Mouse (Mus musculus) right cerebral cortex, postnatal 36 days (tissue): Measurements from ENCODE around the gene Ctsh.
"Not testable (repeated sequence)": the region's sequence is repeated elsewhere in the genome, so short reads cannot be mapped to it uniquely, and the experiment has no call there.

ENCODE experiments used
- DNase-seq, 2 experiments: peaks; one replicate each; pipeline ENCODE4 v3.0.0; 2022; ENCODE audit warnings: low spot score in 2 of 2, mixed read lengths in 1 of 2

Ctsh gene

GRCm38 (mm10) chr9:90053852-90054251 lies at the start of gene Ctsh:
Ctsh (plus strand) TSS chr9:90054152.
- DNase-seq, result no peak

- no peak for DNase-seq
Measured at GRCm38 (mm10) chr9:90006432-90006831, 47.5 kb upstream of the Ctsh start.

GRCm38 (mm10) chr9:90007094-90007493 lies 46.9 kb upstream of the Ctsh start:
- DNase-seq, result no peak

GRCm38 (mm10) chr9:90008138-90008537 lies 45.8 kb upstream of the Ctsh start:
- no peak for DNase-seq

GRCm38 (mm10) chr9:90011849-90012248 lies 42.1 kb upstream of the Ctsh start:
- DNase-seq, result no peak

- no peak for DNase-seq
Measured at GRCm38 (mm10) chr9:90014649-90015048, 39.3 kb upstream of the Ctsh start.

- DNase-seq, result no peak
Measured at GRCm38 (mm10) chr9:90016204-90016603, 37.7 kb upstream of the Ctsh start.

- DNase-seq, result peak; percentile 56 to 58
Measured at GRCm38 (mm10) chr9:90020866-90021265, 33.1 kb upstream of the Ctsh start.

- no peak for DNase-seq
Measured at GRCm38 (mm10) chr9:90021442-90021841, 32.5 kb upstream of the Ctsh start.

- no peak for DNase-seq
Measured at GRCm38 (mm10) chr9:90027709-90028108, 26.2 kb upstream of the Ctsh start.

GRCm38 (mm10) chr9:90033922-90034321 lies 20.0 kb upstream of the Ctsh start:
- no peak for DNase-seq

- DNase-seq, result no peak
Measured at GRCm38 (mm10) chr9:90035168-90035567, 18.8 kb upstream of the Ctsh start.

- DNase-seq, result no peak
Measured at GRCm38 (mm10) chr9:90035794-90036193, 18.2 kb upstream of the Ctsh start.

- no peak for DNase-seq
Measured at GRCm38 (mm10) chr9:90036313-90036712, 17.6 kb upstream of the Ctsh start.

GRCm38 (mm10) chr9:90038535-90038934 lies 15.4 kb upstream of the Ctsh start:
- no peak for DNase-seq

- no peak for DNase-seq
Measured at GRCm38 (mm10) chr9:90040916-90041315, 13.0 kb upstream of the Ctsh start.

GRCm38 (mm10) chr9:90041556-90041955 lies 12.4 kb upstream of the Ctsh start:
- DNase-seq, result no peak

GRCm38 (mm10) chr9:90042906-90043305 lies 11.0 kb upstream of the Ctsh start:
- DNase-seq, result not testable (repeated sequence)

- no peak for DNase-seq
Measured at GRCm38 (mm10) chr9:90045191-90045590, 8.8 kb upstream of the Ctsh start.

- DNase-seq, result no peak
Measured at GRCm38 (mm10) chr9:90047937-90048627, 5.9 kb upstream of the Ctsh start.

GRCm38 (mm10) chr9:90054371-90055145 lies 606 bp downstream of the Ctsh start:
- DNase-seq, result no peak

GRCm38 (mm10) chr9:90055409-90055808 lies 1.5 kb downstream of the Ctsh start:
- no peak for DNase-seq

GRCm38 (mm10) chr9:90055911-90056310 lies 2.0 kb downstream of the Ctsh start:
- DNase-seq, result no peak
